Mouse (Mus musculus) limb, embryonic 15.5 days (tissue): ENCODE results near the gene Gpr4. TPM values are rescaled to one million over a fixed set of nuclear protein-coding genes. Genes with fewer than 3 reads are reported as not detected.

ENCODE experiments used
- ATAC-seq: fragments of 200-750 bp; cut with Nextera tagmentation; 2 replicates; pipeline ENCODE4 v1.8.0; 2017; ENCODE audit warnings: low read depth, moderate TSS enrichment; ENCODE audit not compliant: insufficient number of reproducible peaks, low FRiP score, low TSS enrichment
- H3K27ac ChIP-seq: fragments of 300-500 bp; sonication (generic); 2 replicates; pipeline ENCODE4 v1.5.1; 2015; ENCODE audit warnings: moderate library complexity, mild to moderate bottlenecking, inconsistent platforms
- H3K27me3 ChIP-seq: fragments of 300-500 bp; sonication (generic); 2 replicates; pipeline ENCODE4 v1.6.1; 2015; ENCODE audit warnings: inconsistent platforms
- H3K36me3 ChIP-seq: fragments of 300-500 bp; sonication (generic); 2 replicates; pipeline ENCODE4 v1.6.1; 2015; ENCODE audit warnings: inconsistent platforms
- H3K4me1 ChIP-seq: fragments of 300-500 bp; sonication (generic); 2 replicates; pipeline ENCODE4 v1.6.1; 2015; ENCODE audit warnings: inconsistent platforms
- H3K4me2 ChIP-seq: fragments of 300-500 bp; sonication (generic); 2 replicates; pipeline ENCODE4 v1.6.1; 2015; ENCODE audit warnings: mild to moderate bottlenecking, inconsistent platforms
- H3K4me3 ChIP-seq: fragments of 300-500 bp; sonication (generic); 2 replicates; pipeline ENCODE4 v1.5.1; 2015; ENCODE audit warnings: mild to moderate bottlenecking, inconsistent platforms
- H3K9ac ChIP-seq: fragments of 300-500 bp; sonication (generic); 2 replicates; pipeline ENCODE4 v1.6.1; 2015; ENCODE audit warnings: inconsistent platforms
- H3K9me3 ChIP-seq: fragments of 300-500 bp; sonication (generic); 2 replicates; pipeline ENCODE4 v1.6.1; 2016; ENCODE audit warnings: inconsistent platforms
- WGBS: fragments of 180-500 bp; shearing (Covaris S2); methylation state at CpG from one replicate; pipeline ENCODE4 v1.1.7; 2015; 5-methylcytosine and 5-hydroxymethylcytosine counted together
- polyA plus RNA-seq: library from polyadenylated mRNA; unstranded; fragments of >200 nt; fragmentation: Nextera tagmentation; extraction: Ambion mirVana; gene quantifications from 2 replicates; pipeline ENCODE4 v1.2.1, GENCODE M21; 2015

Gene Gpr4
- polyA plus RNA-seq, 1 experiment from 2014 or later = 3.0 TPM

- H3K4me1 ChIP-seq = peaks cover 45% of the 10 kb centered on the region
- H3K36me3 ChIP-seq = no peaks in the 10 kb centered on the region
- H3K9me3 ChIP-seq = no peaks in the 10 kb centered on the region
- H3K4me3 ChIP-seq = peak within 1 kb of the TSS; percentile 16
- no peak for ATAC-seq
- no peak within 1 kb of the TSS for H3K9ac ChIP-seq
- H3K4me2 ChIP-seq = peak within 1 kb of the TSS; percentile 22; the same call in 1 of the 2 replicates
- no peak within 1 kb of the TSS for H3K27ac ChIP-seq
- H3K27me3 ChIP-seq = peaks cover 56% of the 10 kb centered on the region
- 1% methylated on average over 30 of the region's 30 CpGs for WGBS
Measured at GRCm38 (mm10) chr7:19175708-19176515, 36.4 kb upstream of the Gpr4 start, which contains the start of gene Eml2. Gene Eml2, plus strand, starts transcription at chr7:19176421.

DNA sequence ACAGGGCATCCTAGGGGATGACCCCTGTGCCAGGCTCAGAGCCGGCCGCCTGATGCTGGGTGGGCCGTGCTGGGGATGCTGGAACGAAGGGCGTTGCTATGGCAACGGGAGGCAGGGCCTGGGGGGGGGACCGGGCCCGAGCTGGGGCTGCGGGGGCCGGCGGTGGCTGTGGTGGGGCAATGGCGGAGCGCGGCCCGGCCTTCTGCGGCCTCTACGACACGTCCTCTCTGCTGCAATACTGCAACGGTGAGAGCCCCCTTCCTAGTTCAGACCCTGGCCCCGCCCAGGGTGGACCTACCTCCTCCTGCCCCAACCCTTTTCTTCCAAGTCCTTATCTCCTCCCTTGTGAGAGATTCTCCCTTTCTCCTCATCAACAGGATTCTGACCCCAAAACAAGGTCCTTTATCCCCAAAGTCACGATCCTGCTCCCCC is 35.8 kb upstream of the Gpr4 start:
- Histone ChIP-seq H3K4me3 (peak overlapping the region; percentile 16), H3K4me1 (peaks cover 50% of the 10 kb centered on the region), H3K9me3 (no peaks in the 10 kb centered on the region), H3K36me3 (no peaks in the 10 kb centered on the region), H3K27me3 (peaks cover 56% of the 10 kb centered on the region), H3K9ac (no peak overlapping the region), H3K27ac (no peak overlapping the region), H3K4me2 (peak overlapping the region; percentile 22; the same call in 1 of the 2 replicates)
- ATAC-seq = no peak
- WGBS = 6% methylated on average over 21 of the region's 21 CpGs

DNA sequence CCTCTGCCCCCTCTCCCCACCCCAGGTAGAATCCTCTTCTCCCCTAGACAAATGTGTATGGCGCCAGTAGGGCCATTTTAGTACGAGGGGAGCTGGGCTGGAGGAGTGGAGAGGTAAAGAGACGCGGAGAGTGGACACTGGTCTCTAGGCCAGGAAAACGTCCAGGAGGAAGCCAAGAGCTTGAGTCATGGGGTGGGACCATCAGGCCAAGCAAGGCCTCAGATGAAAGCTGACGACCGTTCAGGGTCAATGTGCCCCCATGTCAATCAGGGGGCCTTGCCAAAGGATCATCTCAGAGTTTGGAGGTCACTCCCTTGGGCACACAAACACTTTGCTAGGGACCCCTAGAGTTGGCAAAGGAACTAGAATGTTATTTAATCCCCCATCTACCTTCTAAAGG is 35.1 kb upstream of the Gpr4 start:
- 72% methylated on average over 7 of the region's 7 CpGs for WGBS

GRCm38 (mm10) chr7:19178035-19178434 is 34.3 kb upstream of the Gpr4 start:
- no peak overlapping the region for H3K27ac ChIP-seq
- 10% methylated on average over 17 of the region's 18 CpGs for WGBS
- H3K4me2 ChIP-seq = no peak overlapping the region
- peaks cover 49% of the 10 kb centered on the region for H3K4me1 ChIP-seq
- 0 out of 2 replicates have a peak overlapping the region, but pooled peaks have one; percentile 30 for H3K4me3 ChIP-seq
- no peak overlapping the region for H3K9ac ChIP-seq
- H3K27me3 ChIP-seq = peaks cover 56% of the 10 kb centered on the region
- no peaks in the 10 kb centered on the region for H3K36me3 ChIP-seq
- no peak for ATAC-seq
- no peaks in the 10 kb centered on the region for H3K9me3 ChIP-seq

More for the DNA sequence above, 35.1 kb upstream of the Gpr4 start:
- H3K36me3 ChIP-seq = no peaks in the 10 kb centered on the region
- H3K4me3 ChIP-seq = no peak overlapping the region
- H3K27me3 ChIP-seq = peaks cover 56% of the 10 kb centered on the region
- peaks cover 55% of the 10 kb centered on the region for H3K4me1 ChIP-seq
- H3K4me2 ChIP-seq = no peak overlapping the region
- ATAC-seq = no peak
- no peak overlapping the region for H3K9ac ChIP-seq
- H3K9me3 ChIP-seq = no peaks in the 10 kb centered on the region
- H3K27ac ChIP-seq = no peak overlapping the region

DNA sequence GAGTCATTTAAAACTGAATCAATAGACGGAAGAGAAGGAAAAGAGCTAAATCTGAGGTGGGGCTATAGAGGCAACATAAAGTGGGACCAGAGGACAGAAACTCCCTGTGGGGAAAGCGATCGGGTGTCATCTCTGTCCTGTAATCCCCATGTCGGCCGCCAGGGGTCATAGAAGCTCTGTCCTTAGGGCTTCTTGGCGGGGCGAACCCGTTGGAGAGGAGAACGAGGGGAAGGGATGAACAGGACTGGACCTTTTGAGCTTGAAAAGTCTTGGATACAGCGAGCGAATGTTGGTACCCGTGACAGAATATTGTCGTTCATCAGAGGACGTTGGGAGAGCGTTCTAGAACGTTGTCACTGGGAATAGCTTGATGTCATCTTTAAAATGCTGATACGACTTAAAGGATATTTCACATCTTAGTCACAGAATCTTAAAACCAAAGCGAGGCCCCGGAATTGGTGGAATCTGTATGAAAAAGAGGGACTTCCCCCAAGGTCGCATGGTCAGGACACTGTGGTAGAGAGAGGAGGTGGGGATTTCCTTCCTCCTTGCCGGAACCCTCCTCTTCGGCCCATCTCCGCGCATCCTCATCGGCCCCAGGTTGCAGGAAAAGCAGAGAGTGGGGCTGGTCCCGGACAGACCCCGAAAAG is 33.8 kb upstream of the Gpr4 start:
- Histone ChIP-seq H3K4me3 (peak overlapping the region; percentile 30), H3K9ac (no peak overlapping the region), H3K4me1 (peaks cover 50% of the 10 kb centered on the region), H3K4me2 (peak overlapping the region; percentile 42), H3K27me3 (peaks cover 56% of the 10 kb centered on the region), H3K36me3 (no peaks in the 10 kb centered on the region), H3K27ac (no peak overlapping the region), H3K9me3 (no peaks in the 10 kb centered on the region)
- no peak for ATAC-seq
- whole genome bisulfite sequencing = 5% methylated on average over 27 of the region's 27 CpGs

GRCm38 (mm10) chr7:19179173-19179572 is 33.2 kb upstream of the Gpr4 start:
- no peak for ATAC-seq
- Histone ChIP-seq H3K4me3 (peak overlapping the region; percentile 30), H3K4me1 (peaks cover 56% of the 10 kb centered on the region), H3K9ac (no peak overlapping the region), H3K9me3 (no peaks in the 10 kb centered on the region), H3K4me2 (peak overlapping the region; percentile 42), H3K27ac (no peak overlapping the region), H3K27me3 (peaks cover 53% of the 10 kb centered on the region), H3K36me3 (no peaks in the 10 kb centered on the region)
- WGBS = 3% methylated on average over 24 of the region's 32 CpGs

DNA sequence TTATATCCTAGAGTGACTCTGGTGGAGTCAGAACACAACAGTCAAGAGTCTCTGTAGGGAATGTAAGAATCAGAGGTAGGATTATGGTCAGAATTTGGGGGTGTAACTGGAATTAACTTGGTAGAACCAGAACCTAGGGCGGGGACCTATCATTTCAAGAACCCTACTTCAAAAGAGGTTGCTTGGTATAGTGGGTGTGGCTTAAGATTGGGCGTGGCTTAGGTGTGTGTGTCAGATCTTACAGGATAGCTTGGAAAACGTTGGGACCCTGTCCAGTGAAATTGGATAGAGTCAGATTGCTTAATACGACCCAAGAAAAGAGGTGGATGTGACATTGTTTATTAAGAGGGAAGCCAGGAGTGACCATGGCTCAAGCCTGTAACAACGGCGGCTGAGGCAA is 32.4 kb upstream of the Gpr4 start:
- H3K4me1 ChIP-seq = peaks cover 64% of the 10 kb centered on the region
- H3K4me2 ChIP-seq = peak overlapping the region; percentile 42
- H3K27ac ChIP-seq = no peak overlapping the region
- peaks cover 53% of the 10 kb centered on the region for H3K27me3 ChIP-seq
- 36% methylated on average over 6 of the region's 6 CpGs for WGBS
- no peak overlapping the region for H3K9ac ChIP-seq
- no peaks in the 10 kb centered on the region for H3K36me3 ChIP-seq
- 0 out of 2 replicates have a peak overlapping the region, but pooled peaks have one; percentile 30 for H3K4me3 ChIP-seq
- no peaks in the 10 kb centered on the region for H3K9me3 ChIP-seq
- no peak for ATAC-seq

- Histone ChIP-seq H3K27me3 (peaks cover 46% of the 10 kb centered on the region), H3K9ac (peak overlapping the region; percentile 27), H3K4me1 (peaks cover 68% of the 10 kb centered on the region), H3K9me3 (no peaks in the 10 kb centered on the region), H3K4me3 (peak overlapping the region; percentile 52), H3K4me2 (peak overlapping the region; percentile 66), H3K27ac (peak overlapping the region; percentile 63; the same call in 1 of the 2 replicates), H3K36me3 (peaks cover 2% of the 10 kb centered on the region; the same call in 1 of the 2 replicates)
- ATAC-seq = no peak
- 2% methylated on average over 27 of the region's 27 CpGs for WGBS
Measured at GRCm38 (mm10) chr7:19180862-19181429, 31.4 kb upstream of the Gpr4 start.

DNA sequence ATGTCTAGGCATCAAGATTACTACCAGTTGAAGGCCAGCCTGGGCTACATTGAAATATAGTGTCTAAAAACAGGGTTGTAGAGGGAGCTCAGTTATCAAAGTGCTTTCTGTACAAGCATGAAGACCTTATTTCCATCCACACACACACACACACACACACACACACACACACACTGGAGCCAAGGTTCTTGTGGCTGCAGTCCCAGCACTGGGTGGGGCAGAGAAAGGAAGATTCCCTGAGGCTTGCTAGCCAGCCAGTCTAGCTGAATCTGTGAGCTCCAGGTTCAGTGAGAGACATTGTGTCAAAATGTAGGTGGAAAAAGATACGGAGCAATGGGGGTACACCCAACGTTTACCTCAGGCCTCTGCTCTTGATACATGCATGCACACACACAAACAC is 28.1 kb upstream of the Gpr4 start:
- Histone ChIP-seq H3K4me1 (peaks cover 49% of the 10 kb centered on the region), H3K9ac (no peak overlapping the region), H3K4me2 (no peak overlapping the region), H3K4me3 (no peak overlapping the region), H3K27me3 (peaks cover 13% of the 10 kb centered on the region), H3K36me3 (peaks cover 16% of the 10 kb centered on the region), H3K9me3 (no peaks in the 10 kb centered on the region), H3K27ac (peak overlapping the region; percentile 69)
- no peak for ATAC-seq
- WGBS = 51% methylated on average over 2 of the region's 2 CpGs

- no peak overlapping the region for H3K9ac ChIP-seq
- H3K4me2 ChIP-seq = no peak overlapping the region
- H3K9me3 ChIP-seq = no peaks in the 10 kb centered on the region
- peaks cover 16% of the 10 kb centered on the region for H3K36me3 ChIP-seq
- peak overlapping the region; percentile 69 for H3K27ac ChIP-seq
- no peak for ATAC-seq
- peaks cover 44% of the 10 kb centered on the region for H3K4me1 ChIP-seq
- WGBS = 50% methylated on average over 6 of the region's 6 CpGs
- H3K4me3 ChIP-seq = no peak overlapping the region
- H3K27me3 ChIP-seq = peaks cover 8% of the 10 kb centered on the region
Measured at GRCm38 (mm10) chr7:19184758-19185157, 27.6 kb upstream of the Gpr4 start.

DNA sequence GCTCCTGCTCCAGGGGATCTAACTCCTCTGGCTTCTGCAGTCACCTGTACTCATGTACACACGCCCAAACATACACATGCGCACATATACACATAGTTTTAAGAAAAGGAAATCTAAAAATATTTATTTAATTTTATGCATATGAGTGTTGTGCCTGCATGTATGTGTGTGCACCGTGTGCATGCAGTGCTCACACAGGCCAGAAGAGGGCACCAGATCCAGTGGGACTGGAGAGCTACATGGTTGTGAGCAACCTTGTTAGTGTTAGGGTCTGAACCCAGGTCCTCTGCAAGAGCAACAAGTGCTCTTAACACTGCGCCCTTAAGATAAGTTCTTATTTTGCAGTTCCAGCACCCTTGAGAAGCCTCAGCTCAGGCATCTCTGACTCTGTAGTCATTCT is 17.7 kb upstream of the Gpr4 start:
- H3K36me3 ChIP-seq = peaks cover 70% of the 10 kb centered on the region
- no peak overlapping the region for H3K9ac ChIP-seq
- no peaks in the 10 kb centered on the region for H3K4me1 ChIP-seq
- ATAC-seq = no peak
- no peaks in the 10 kb centered on the region for H3K9me3 ChIP-seq
- no peaks in the 10 kb centered on the region for H3K27me3 ChIP-seq
- no peak overlapping the region for H3K4me3 ChIP-seq
- WGBS = 97% methylated on average over 4 of the region's 4 CpGs
- no peak overlapping the region for H3K4me2 ChIP-seq
- no peak overlapping the region for H3K27ac ChIP-seq

- no peak for ATAC-seq
- Histone ChIP-seq H3K4me3 (no peak overlapping the region), H3K27me3 (no peaks in the 10 kb centered on the region), H3K9ac (no peak overlapping the region), H3K4me1 (no peaks in the 10 kb centered on the region), H3K36me3 (peaks cover 70% of the 10 kb centered on the region), H3K9me3 (no peaks in the 10 kb centered on the region), H3K4me2 (no peak overlapping the region), H3K27ac (no peak overlapping the region)
- 65% methylated on average over 6 of the region's 6 CpGs for WGBS
Measured at GRCm38 (mm10) chr7:19196676-19197075, 15.7 kb upstream of the Gpr4 start.
